Mouse (Mus musculus): ENCODE data around the gene Slc39a10.

GRCm38 (mm10) chr1:46927104-46927503, 34.5 kb upstream of the Slc39a10 start:
- TF ChIP-seq CTCF (IDR thresholded peaks at IDR 0.05; ENCODE audit: control insufficient read depth, insufficient read depth, low read length) (no peak), POLR2A (IDR thresholded peaks at IDR 0.05; ENCODE audit: borderline replicate concordance, control insufficient read depth, low read depth, low read length) (no peak)
